Comparison of ENCODE assay signal across 8 mouse cellular contexts in the genomic region with DNA sequence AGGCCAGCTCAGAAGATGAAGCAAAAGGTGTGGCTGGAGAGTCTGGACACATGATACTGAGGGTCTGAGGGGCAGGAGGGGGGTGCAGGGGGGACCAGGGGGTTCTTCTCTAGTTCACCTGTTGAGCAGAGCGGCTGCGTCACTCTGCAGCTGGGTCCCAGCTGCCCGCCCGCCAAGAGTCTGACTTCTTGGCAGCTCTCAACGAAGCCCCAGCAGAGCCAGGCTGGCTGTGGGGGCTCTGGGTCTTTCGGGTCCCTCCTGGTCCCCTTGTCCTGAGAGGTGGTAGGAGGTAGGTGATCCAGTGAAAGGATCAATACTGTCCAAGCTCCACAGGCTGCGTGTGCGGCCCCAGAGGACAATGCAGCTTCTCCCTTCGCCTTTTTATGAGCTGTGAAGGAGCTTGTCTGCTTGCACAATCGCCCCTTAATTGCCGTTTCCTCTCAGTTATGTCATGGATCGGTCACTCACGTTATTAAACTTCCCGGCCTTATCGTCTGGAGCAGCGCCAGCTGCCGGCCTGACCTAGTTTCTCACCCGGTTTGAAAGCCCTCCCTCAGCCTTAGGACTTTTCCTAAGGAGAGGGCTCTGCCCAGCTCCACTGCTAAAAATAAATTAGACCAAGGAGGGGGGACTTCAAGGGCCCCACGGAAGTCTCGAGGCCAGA.
DNase-seq lines count a peak whose midpoint lies in the region; TF ChIP-seq lines count a peak whose summit lies in the region.

No protein-coding gene starts in this region.

- peaks cover 13% of the 10 kb centered on the region for H3K36me3 ChIP-seq in megakaryocyte, embryonic 14.5 days (replicated peaks; ENCODE audit: low read length)

- H3K9me3 ChIP-seq in megakaryocyte, embryonic 14.5 days, result peaks cover 9% of the 10 kb centered on the region

- H3K27me3 ChIP-seq in megakaryocyte, embryonic 14.5 days (replicated peaks), result peaks cover 76% of the 10 kb centered on the region

- H3K4me3 ChIP-seq in embryonic fibroblast, embryonic 13.5 days (ENCODE audit: insufficient read depth, low read length), result no peak overlapping the region
- peak overlapping the region; percentile 74 for H3K4me3 ChIP-seq in megakaryocyte, embryonic 14.5 days (replicated peaks)

- H3K27ac ChIP-seq in embryonic fibroblast, embryonic 13.5 days (ENCODE audit: insufficient read depth, low read length), result peak overlapping the region; percentile 92

- peaks cover 6% of the 10 kb centered on the region; the same call in 1 of the 2 replicates for H3K4me1 ChIP-seq in embryonic fibroblast, embryonic 13.5 days (ENCODE audit: control insufficient read depth, insufficient read depth, low read length)
- H3K4me1 ChIP-seq in megakaryocyte, embryonic 14.5 days, result peaks cover 85% of the 10 kb centered on the region

- no peak for TF ChIP-seq POLR2A in embryonic fibroblast, embryonic 13.5 days (IDR thresholded peaks at IDR 0.05; ENCODE audit: low read depth, low read length)

- intact Hi-C loops in heart, postnatal 25 days (cut with DNase I), result loop anchor here (5.0 kb wide), 1 partner anchor 51 kb away; no protein-coding TSS in a partner anchor

- no peak for TF ChIP-seq CTCF in embryonic fibroblast, embryonic 13.5 days (IDR thresholded peaks at IDR 0.05; ENCODE audit: borderline replicate concordance, insufficient read depth, low read length)

- peak; percentile 17 for DNase-seq in layer of hippocampus, adult 11-12 months (ENCODE audit: low spot score)
- no peak for DNase-seq in layer of hippocampus, adult 9-11 months
- peak; percentile 85 for DNase-seq in heart, postnatal 25 days (ENCODE audit: low spot score)
- peak; percentile 86 to 92 for DNase-seq in kidney, postnatal 36 days
- DNase-seq in urinary bladder, adult 2 months (ENCODE audit: low spot score), result peak; percentile 71
- no peak for DNase-seq in c-Kit-positive CD71-positive TER-119-positive erythroid progenitor cells, embryonic 14.5 days (ENCODE audit: low spot score)

Comparison
In these comparisons a context has a peak if more than half of its experiments do, and no peak if none do; other contexts are left out.
1. DNase-seq: peak in layer of hippocampus, adult 11-12 months (single experiment), heart, postnatal 25 days (single experiment), kidney, postnatal 36 days (2 of 2) and urinary bladder, adult 2 months (single experiment); none in layer of hippocampus, adult 9-11 months (single experiment) and c-Kit-positive CD71-positive TER-119-positive erythroid progenitor cells, embryonic 14.5 days (single experiment).